Mouse (Mus musculus) left cerebral cortex, postnatal 25 days (tissue): ENCODE measurements around the gene Dnajc17. TPM values are rescaled to one million over a fixed set of nuclear protein-coding genes. Genes with fewer than 3 reads are reported as not detected.

Source experiments
- DNase-seq, 2 experiments: peaks; one replicate each; pipeline ENCODE4 v3.0.0; 2022; ENCODE audit warnings: low spot score in 2 of 2, mixed read lengths in 1 of 2
- intact Hi-C: fragments of 180-260 bp; cut with DNase I; formaldehyde crosslinking; loops from one replicate; pipeline ENCODE4 v1.15.1; 2025
- total RNA-seq, 2 experiments: library from RNA; stranded (reverse); gene quantifications; 2 replicates each; pipeline ENCODE4 v1.2.3; 2021

Gene Dnajc17
- total RNA-seq, result 10 to 100 TPM; 16.4 to 18.5 TPM

GRCm38 (mm10) chr2:119208344-119209175 lies at the start of gene Dnajc17, which contains the start of gene Zfyve19:
Gene Dnajc17 (minus strand): TSS chr2:119208795.
Gene Zfyve19 (plus strand): TSS chr2:119208617.
- DNase-seq, result peak; percentile 98 to 99
- intact Hi-C loops, result loop anchor here (1.0 to 5.0 kb wide), 2 partner anchors 80 to 96 kb away; partner anchors contain the start of genes Rad51 and Vps18

DNA sequence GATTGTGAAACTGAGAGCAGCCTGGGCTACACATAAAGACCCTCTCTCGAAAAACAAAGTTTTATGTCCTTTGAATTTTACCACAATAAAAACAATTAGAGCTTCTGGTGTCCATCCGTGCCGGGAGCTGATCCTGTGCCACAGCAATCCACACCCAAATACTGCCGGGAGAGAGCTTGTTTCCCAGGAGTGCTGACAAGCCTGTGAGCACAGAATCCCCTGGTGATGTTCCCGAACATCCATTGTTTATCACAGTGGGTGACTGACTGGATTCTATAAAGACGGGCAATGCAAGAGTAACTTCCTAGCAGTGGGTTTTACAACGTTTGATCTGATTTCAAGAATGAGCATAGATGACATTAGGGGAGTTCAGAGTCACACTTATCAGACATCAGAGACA lies 46.4 kb upstream of the Dnajc17 start:
- DNase-seq, result no peak
- intact Hi-C loops, result no loop called here

GRCm38 (mm10) chr2:119250826-119251478 lies 42.4 kb upstream of the Dnajc17 start:
- DNase-seq, result peak; percentile 67 to 74
- intact Hi-C loops, result loop anchor here (1.0 kb wide), 1 partner anchor 37 kb away; the partner anchor contains the start of gene Vps18

DNA sequence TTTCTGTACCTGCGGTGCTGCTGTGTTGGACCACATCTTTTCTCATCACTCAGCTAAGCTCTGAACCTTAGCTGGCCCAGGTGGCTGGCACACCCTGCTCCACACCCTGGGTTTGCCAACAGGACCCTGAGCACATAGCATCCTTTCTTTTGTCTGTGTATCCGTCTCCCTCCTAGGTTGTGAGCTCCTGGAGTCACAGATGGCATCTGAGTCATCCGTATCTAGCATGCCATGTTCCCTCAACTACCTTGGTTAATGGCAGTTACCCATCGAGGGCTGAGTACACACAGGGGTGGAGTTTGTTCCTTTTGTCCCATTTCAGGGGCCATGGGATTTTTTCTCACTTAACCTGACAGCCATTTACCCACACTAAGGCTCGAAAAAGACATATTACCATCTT lies 41.8 kb upstream of the Dnajc17 start:
- DNase-seq, result no peak
- intact Hi-C loops, result loop anchor here (1.0 kb wide), 1 partner anchor 38 kb away; the partner anchor contains the start of gene Vps18

GRCm38 (mm10) chr2:119249592-119250061 lies 41.0 kb upstream of the Dnajc17 start:
- intact Hi-C loops, result loop anchor here (1.0 kb wide), 1 partner anchor 39 kb away; the partner anchor contains the start of gene Vps18
- no peak for DNase-seq

DNA sequence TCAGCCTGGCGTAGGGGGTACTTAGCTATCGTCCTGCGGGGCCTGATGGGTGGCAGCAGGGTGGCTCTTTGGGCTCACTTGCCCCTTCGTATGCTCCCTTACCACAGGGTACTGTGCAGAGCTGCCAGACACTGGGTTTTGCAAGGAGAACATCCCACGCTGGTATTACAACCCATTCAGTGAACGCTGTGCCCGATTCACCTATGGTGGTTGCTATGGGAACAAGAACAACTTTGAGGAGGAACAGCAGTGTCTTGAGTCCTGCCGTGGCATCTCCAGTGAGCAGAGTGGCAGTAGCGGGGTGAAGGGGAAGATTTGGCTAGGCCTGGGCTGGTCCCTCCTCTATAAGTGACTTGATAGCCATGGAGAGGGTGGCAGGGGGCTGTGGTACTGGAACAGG lies 39.3 kb upstream of the Dnajc17 start:
- DNase-seq, result no peak

GRCm38 (mm10) chr2:119245246-119245645 lies 36.7 kb upstream of the Dnajc17 start:
- no peak for DNase-seq

More for the DNA sequence above, 39.3 kb upstream of the Dnajc17 start:
- intact Hi-C loops, result no loop called here

DNA sequence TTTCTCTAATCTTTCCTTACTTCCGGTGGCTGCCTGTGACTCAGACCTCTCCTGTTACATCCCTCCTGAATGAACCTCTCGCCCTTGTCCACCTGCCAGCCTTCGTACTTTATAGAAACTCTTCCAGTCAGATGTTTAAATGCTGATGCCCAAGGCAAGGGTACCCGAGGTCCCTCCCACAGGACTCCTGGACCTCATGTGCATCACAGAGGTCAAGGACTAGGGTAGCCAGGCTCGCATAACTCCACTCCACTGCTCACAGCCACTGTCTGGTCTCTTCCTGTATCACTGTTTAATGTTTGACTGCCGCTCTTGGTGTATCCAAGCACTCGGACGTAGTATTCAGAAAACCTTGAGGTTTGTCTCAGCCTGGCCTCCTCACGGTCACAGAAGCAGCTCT lies 34.0 kb upstream of the Dnajc17 start:
- DNase-seq, result no peak
- intact Hi-C loops, result no loop called here

More at GRCm38 (mm10) chr2:119245246-119245645, 36.7 kb upstream of the Dnajc17 start:
- intact Hi-C loops, result no loop called here

GRCm38 (mm10) chr2:119240819-119241186 lies 32.2 kb upstream of the Dnajc17 start:
- DNase-seq, result no peak
- intact Hi-C loops, result no loop called here

- no peak for DNase-seq
- intact Hi-C loops, result no loop called here
These were observed 31.7 kb upstream of the Dnajc17 start for GRCm38 (mm10) chr2:119240075-119240818.

GRCm38 (mm10) chr2:119238671-119239070 lies 30.1 kb upstream of the Dnajc17 start:
- DNase-seq, result no peak
- intact Hi-C loops, result no loop called here

DNA sequence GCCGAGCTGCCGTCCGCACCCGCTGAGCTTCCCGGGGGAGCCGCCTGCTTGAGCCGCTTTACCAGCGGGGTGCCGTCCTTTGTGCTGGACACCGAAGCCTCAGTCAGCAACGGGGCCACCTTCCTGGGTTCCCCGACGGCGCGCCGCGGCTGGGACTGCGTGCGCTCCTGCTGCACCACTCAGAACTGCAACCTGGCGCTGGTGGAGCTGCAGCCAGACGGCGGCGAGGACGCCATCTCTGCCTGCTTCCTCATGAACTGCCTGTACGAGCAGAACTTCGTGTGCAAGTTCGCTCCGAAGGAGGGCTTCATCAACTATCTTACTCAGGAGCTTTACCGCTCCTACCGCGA lies 29.3 kb upstream of the Dnajc17 start:
- intact Hi-C loops, result no loop called here
- no peak for DNase-seq

DNA sequence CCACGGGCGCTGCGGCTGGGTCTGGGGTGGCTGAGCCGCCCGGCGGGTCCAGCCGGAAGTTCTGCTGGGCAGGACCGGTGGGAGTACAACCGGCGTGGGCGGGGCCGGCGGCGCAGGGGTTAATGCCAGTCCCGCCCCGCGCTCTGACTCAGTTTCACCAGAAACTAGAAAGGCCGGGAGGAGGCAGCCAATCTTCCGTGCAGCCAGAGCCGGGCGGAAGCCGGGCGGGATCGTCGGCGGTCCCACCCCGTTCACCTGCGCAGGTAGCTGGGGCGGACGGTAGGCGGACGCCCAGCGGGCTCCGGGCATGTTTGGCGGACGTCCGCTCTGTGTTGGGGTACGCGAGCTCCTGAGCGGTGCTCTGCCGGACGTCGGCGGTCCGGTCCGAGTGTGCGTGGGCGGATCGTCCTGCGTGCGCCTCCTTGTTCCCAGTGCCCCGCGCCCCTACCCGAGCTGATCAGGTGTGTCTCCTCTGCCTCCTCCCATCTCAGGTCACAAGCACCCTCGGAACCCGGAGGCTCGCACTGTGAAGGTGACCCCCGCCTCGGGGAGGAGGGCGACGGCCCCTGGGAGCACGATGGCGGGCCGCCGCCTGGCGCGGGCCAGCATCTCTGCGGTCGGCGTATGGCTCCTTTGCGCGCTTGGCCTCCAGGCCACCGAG lies 28.7 kb upstream of the Dnajc17 start, which contains the start of gene Spint1:
Gene Spint1 (plus strand): TSS at position 153 of the 661 bp plus-strand sequence.
- DNase-seq, result no peak
- intact Hi-C loops, result no loop called here

DNA sequence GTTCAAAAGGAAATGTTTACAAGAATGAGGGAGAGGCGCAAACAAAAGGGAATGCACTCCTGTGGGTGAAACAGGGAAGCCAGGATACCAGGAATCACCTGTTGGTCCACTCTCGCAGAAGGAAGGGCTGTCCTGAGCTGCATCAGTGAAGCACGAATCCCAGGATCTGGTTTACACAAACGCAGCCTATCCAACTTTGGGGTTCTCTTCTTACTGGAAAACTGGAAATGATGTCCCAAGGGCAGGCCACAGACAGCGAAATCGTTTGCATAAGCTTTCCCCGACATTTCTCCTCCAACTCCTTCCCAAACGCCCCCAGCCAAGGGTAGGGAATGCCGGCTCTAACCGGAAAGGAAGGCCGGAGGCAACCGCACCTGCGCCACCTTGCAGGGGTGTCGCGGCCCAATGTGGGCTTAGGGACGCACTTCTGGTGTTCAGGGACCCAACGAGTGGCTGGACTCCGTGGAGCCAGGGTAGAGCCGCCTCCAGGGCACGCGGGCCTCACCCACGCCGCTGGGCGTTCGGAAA lies 28.2 kb upstream of the Dnajc17 start:
- intact Hi-C loops, result no loop called here
- no peak for DNase-seq

DNA sequence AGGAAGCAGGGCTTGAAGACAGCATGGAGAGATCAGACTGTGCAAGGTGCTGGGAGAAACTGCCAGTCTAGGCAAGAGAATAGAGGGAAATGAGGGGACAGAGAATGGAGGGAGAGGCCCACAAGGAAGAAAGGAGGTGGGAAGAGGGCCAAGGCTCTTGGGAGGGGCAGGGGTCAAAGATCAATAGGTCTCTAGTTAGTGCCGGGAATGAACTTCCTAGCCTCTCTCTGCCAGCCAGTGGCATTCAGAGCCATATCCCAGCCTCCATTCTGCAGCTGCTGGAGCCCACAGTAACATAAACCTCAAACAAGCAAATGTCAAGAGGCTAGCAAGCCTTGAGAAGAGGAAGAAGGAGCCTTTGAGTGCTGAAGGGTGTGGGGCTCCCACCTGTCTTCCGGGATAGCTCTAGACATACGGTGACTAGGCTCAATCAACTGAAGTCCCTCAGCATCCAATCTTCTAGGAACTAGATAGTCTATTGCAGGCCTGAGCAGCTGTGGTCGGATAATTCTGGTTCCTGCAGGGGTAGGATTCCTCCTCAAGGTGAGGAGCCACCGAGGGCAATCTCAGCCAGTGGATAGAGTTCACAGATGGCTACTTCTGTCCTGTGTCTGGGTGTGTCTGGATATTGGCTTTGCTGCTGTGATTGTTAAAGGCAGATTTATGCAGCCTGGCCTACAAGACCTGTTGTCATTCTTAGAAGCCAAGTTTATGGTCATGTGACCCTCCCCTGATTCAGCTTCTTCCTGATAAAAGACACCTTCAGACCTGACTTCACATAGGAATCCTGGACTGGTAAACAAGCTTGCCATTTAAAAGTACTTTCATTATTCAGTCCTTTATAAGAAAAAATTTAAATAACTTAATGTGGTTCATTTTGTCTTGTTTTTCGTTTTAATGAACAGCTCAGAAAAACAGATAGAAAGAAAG lies 21.4 kb upstream of the Dnajc17 start, which contains the start of gene Ppp1r14d:
Gene Ppp1r14d (minus strand): TSS at position 132 of the 930 bp plus-strand sequence.
- intact Hi-C loops, result no loop called here
- no peak for DNase-seq

DNA sequence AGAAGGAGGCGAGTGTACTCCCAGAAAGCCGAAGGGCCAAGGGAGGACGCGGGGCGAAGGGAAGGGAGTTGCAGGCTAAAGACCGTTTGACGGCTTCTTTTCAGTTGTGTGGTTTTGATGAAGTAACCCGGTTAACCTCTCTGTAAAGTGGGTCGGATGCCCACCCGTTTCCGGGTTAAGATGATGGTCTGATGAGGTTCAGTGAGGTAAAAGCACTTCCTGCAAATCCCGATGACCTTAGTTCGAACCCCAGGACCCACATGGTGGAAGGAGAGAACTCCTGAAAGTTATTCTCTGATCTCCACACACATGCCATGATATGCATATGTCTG lies 547 bp upstream of the Dnajc17 start:
- intact Hi-C loops, result loop anchor here (5.0 kb wide), 1 partner anchor 97 kb away; the partner anchor contains the start of gene Rad51
- no peak for DNase-seq

- no peak for DNase-seq
- intact Hi-C loops, result loop anchor here (1.0 to 5.0 kb wide), 2 partner anchors 80 to 96 kb away; partner anchors contain the start of genes Rad51 and Vps18
These were observed 643 bp downstream of the Dnajc17 start for GRCm38 (mm10) chr2:119207961-119208343.
